Mouse (Mus musculus) adrenal gland (tissue): ENCODE measurements at regions not wholly inside any gene's neighbourhood (a gene's known extent, or its start where the extent isn't known, plus 50 kb on each side); places are given as distances from the start of the nearest gene placed in this dataset.

Source experiments
- intact Hi-C: fragments of 180-260 bp; cut with DNase I; formaldehyde crosslinking; loops from one replicate; pipeline ENCODE4 v1.15.1; 2025

DNA sequence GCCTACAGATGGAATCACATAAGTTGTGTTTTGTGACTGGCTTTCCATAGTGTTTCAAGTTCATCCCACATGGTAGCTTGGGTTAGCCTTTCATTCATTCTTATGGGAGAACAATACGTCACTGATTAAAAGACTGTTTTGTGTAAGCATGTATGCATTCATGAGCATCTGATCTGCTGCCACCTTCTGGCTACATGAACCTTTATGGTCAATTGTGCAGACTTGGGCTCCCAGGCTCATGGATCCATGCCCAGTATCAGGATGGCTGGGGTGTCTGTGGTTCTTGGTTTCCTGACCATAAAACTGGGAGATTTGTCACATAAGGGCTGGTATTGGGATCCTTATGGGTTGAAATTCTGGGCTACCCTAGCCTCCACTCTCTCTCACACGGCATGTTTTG is 90.4 kb upstream of the Kazn start:
- intact Hi-C loops, result no loop called here

DNA sequence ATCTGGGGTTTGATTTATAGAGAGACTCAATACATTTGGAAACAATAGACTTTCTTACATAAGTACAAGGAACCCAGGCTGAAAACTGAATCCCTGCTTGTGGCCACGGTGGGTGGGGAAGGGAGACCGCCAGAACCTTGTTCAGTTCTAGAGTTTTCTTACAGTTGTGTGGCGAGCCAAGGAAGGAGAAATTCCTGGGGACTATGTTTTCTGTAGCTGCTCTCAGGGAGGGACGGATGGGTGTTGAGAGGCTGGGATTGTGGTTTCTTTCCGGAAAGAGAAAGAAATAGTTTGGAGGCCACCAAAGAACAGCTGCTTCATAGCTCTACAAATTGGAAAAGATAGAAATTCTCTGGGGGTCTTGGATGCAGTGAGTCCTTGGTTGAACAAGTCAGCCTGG is 87.3 kb upstream of the Kazn start:
- intact Hi-C loops, result no loop called here

DNA sequence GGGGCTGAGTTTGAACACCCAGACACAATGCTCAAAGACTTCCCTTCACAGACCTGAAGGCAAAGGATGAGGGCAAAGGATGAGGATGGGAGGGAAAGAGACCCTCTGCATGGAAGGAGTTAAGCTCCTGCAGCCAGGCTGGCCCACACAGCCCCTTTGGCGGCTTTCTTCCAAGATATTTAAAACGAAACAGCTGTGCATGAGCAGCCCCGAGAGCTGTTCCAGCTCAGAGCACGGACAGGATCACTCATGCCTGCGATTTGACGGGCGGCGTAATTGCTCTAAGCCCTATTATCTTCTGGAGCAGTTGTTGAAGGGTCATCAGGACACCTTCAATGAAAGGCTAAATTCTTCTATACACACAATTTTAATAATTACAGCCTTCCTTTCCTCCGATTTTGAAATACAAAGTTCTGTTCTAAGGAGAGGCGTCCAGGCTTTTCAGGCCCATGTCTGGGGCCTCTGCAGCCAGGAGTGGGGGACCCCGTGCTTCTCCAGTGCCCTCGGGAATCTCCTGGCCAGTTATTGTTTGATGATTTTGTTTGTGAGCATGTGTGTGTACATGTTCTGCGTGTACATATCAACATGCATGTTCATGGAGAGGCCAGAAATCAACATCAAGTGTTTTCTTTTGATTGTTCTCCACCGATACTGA is 82.1 kb upstream of the Kazn start:
- intact Hi-C loops, result no loop called here

DNA sequence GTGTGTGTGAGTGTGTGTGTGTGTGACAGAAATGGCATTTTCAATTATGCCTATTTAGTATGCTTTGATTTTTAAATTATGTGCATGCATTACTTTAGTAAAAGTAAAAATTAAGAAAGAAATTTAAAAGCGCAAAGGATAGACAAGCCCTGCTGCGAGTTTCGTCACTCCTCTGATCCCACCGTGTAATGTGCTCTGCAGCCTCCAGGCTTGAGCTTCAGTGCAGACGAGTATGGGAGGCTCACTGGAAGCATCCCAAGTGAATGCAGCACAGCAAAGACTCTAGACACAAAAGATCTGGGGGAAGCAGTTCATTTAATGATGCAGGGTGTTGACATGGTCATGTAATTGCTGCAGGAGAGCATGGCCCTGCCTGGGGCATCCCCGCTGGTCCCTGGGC is 71.1 kb upstream of the Kazn start:
- intact Hi-C loops, result no loop called here

DNA sequence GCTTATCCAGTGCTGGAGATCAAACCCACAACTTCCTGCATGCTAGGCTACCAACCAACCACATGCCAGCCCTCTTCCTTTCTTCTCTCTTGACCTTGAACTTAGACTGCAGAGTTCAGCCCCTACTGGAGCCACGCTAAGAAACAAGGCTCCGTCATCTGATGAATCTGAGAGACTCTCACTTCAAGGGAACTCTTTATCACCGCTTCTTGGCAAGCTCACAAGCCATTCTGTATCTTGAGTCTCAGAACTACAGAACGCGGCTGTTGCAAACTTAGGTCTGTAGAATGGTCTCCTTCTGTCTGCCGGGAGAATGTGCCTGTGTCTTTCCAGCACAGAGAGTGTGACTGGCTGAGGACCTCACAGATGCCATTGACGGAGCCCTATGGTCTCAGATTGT is 69.1 kb upstream of the Kazn start:
- intact Hi-C loops, result no loop called here

DNA sequence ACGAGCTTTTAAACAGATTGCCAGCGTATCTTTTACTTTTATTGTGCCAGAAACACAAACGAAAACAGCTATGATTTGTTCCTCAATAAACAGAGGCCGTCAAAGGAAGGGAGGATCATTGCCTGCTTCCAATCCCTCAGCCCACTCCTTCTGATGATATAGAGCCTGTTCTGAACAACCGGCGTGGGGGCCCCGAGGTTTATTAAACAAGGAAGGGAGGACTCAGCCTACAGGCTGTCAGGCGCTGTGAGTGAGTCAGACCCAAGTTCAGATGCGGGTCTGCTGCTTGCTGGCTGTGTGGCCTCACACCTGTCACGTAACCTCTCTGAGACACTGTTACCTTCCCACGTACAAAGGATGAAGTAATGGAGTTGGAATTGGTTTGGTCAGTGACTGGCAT is 68.1 kb upstream of the Kazn start:
- intact Hi-C loops, result no loop called here

DNA sequence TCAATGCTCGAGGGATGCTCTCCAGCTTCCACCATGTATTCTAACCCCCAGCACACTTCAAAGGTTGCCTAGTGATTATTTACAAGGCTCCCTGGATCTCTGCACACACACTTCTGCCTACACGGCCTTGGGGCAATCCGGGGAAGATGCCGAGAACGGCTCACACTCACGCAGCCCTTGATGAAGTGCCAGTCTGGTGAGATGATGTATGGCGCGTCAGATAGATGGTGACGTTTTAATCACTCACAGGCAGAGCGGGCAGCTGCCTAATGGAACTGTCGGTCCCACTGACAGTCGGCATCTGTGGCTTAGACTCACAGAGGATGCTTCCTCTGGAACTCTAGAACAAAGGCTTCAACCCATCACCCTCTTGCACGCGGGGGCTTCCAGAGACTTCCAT is 66.9 kb upstream of the Kazn start:
- intact Hi-C loops, result no loop called here

DNA sequence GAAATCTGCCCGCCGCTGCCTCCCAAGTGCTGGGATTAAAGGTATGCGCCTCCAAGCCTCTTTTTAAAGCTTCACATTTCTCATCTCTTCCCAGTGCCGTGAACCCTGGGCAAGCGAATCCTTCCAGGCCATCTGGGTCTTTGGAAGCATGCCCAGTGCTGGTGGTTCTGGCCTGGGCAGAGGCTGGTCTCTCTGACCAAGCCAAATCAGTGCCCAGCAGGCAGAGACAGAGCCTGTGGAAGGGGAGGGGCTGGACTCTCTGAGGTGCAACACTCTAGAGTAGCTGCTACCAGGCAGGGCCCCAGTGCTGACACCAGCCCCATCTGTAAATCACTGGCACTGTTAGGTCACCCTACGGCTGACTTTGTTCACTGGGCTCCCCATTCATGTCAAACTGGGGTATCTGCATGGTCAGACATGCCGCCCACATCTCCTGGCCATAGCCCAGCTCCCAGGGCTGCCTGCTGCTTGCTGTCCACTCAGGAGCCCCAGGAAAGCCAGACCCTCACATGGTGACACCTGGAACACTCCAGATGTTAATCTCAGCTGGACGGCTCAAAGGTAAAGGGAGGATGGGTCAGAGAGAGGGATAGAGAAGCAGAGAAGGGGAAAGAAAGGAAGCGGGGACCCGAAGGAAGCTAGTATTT is 64.3 kb upstream of the Kazn start:
- intact Hi-C loops, result no loop called here

DNA sequence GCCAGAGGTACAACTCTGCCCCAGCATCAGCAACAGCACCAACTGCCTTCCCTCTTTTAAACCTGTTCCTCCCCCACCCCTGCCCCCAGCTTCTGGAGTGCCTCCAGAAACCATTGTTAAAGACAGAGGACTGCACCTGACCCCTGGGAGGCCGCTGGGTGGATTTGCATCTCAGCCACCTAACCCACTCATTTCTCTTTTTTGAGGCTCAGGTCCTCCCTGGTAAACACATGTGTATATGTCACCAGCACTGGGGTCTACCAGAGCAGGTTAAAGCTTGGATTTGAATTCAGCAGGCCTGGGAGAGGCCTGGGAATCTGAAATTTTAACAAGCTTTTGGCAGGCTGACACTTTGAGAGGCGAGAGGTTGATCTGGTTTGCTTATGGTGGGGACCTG is 63.5 kb upstream of the Kazn start:
- intact Hi-C loops, result no loop called here

DNA sequence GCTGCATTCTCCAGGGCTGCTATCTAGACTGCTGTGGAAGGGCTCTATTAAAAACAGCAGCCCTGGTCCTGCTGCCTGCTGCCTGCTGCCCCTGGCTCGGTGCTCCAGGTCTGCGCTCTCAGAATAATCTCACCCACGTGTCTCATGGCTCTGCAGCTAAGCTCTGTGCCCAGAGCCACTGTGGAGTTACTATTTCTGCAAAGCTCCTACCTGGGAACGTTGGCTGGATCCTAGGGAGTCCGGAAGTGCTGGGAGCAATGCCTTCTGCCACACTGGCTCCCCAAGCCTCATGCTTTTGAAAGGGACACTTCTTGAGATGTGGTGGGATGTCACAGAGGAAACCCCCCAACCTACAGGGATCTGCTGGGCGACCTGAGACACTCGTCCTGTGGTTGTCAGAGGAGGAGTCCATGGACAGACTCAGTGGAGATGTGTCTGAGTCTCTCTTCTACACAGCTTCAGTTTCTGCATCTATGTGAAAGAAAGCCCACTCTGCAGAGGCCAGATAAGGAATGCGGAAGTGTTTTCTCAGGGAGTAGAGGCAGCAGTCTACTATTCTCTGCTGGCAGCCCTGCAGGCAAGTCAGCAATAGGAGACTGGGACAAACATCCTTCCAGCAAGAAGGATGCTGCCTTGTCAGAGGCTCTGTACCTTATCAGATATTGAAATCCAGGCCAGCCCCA is 63.0 kb upstream of the Kazn start:
- intact Hi-C loops, result no loop called here

DNA sequence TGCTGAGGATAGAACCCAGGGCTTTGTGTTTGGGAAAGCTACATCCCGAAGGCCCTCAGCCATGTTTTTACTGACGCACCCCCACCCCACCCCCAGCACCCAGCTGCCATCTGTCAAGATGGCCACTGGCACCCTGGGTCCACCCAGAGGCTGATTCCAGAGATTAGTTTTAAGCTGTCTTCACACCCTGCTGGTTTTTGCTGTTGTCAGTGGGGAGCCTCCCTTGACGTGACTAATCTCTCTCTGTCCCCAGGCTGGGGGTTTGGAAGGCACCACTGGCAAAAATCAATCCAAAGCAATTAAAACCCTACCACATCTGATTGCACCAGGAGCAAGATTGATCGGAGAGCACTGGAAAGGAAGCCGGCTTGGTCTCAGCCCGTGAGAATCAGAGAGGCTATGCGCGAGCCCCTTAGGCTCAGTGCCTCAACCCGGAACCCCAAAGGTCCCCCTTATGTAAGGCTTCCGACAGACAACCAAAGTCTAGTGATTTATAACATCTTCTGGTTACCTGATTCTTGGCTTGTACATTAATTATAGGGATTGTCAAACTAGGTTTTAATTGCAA is 59.7 kb upstream of the Kazn start:
- intact Hi-C loops, result no loop called here

DNA sequence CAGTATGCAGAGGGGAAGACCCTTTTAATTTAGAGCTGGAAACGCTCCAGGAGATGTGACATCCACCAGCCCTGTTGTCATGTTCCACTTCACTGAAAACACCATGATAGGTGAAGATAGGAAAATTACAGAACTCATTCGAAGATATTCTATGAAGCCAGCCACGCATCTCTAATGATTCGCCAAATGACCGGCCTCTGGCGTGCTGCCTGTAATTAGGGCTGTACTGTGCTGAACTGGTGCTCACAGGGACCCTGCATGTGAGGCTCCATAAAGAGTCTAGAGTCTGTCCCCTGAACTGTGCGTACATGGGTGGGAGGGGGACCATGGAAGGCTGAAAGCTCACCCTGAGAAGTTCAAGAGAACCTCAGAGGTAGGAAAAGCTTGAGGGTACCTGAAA is 53.6 kb upstream of the Kazn start:
- intact Hi-C loops, result no loop called here

DNA sequence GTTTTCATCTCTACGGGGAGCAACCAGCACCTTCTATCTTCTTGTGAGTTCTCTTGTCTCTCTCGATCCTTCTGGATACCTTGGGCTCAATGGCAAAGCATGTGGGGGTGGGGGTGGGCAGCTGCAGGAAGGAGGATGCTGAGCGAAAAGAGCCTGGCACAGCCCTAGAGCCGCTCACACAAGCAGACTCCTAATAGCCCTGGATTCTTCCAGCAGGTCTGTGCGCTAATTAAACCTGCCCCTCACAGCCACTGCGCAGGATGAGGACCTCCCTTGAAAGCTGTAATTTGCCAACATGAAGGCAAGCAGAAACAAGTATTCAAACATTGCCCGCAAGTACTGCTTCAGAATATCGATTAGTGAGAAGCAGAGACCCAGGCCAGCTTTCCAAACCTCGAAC is 53.1 kb upstream of the Kazn start:
- intact Hi-C loops, result no loop called here

DNA sequence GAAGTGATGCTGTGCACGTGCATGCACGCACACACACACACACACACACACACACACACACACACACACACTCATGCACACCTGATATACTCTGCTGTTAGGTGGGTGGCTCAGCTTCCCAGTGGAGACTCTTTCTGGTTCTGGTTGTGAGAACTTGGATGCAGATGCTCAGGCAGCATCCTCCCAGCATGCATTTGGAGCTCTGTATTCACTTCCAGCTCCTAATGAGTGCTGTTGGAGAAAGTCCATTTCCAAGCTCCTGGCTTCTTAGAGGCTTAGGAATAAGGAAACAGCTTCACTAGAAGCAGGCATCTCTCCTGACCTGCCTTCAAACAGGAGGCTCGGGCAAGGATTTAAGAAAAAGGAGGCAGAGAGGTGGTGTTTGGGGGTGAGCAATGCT is 52.2 kb upstream of the Kazn start:
- intact Hi-C loops, result no loop called here
